Mouse (Mus musculus) lung, adult 2 months (tissue): ENCODE measurements around the gene Mgat4a.

Source experiments
- CTCF ChIP-seq: fragments of 200-500 bp; IDR thresholded peaks from 2 replicates; pipeline ENCODE4 v1.5.1; 2011; ENCODE audit warnings: mild to moderate bottlenecking, low read length, control low read depth; ENCODE audit not compliant: insufficient read depth
- POLR2A ChIP-seq: fragments of 200-500 bp; IDR thresholded peaks from 2 replicates; pipeline ENCODE4 v1.6.1; 2011; ENCODE audit warnings: low read depth, mild to moderate bottlenecking, control low read depth, low read length, borderline replicate concordance; ENCODE audit errors: extremely low read depth

DNA sequence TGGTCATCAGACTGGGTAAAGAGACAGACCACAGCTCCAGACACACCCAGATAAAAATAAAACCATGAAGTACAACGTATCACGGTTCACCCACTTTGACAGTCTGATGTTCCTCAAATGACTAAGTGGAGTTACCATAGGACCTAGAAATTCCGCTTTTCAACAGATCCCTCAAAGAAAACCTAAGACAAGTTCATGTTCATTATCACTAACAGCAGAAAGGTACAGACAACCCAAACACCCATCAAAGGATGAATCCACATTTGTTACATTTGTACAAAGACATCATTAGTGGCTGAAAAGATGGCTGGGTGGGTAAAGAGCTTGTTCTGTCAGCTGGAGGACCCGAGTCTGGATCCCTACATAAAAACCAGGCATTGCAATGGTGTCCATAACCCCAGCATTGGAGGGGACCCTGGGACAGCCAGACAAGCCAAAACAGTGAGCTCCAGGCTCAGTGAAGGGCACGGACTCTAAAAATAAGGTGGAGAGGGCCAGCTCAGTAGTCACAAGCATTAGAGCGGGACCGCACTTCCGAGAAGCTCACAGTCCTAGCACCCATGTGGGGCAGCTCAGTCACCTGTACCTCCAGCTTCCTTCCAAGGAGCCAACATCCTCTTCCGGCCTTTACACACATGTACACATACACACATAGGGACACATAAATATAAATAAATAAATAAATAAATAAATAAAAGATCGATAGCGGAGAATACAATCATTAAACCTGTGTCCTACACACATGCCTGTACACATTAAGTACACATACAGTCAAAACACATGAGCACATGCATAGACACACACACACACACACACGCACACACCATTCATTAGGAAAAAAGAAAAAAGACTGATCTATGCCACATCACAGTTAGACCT, 8.9 kb downstream of the Mgat4a start:
- TF ChIP-seq POLR2A (no peak), CTCF (no peak)
